Mouse (Mus musculus): ENCODE data around the gene Hnrnpu. TPM values are rescaled to one million over a fixed set of nuclear protein-coding genes. Genes with fewer than 3 reads are reported as not detected.
A peak's percentile ranks its signal among the peaks of the same experiment; 100 is the strongest.

The Hnrnpu gene
- total and polyA plus RNA-seq, 2 experiments from 2014 or later = 229 to 299 TPM

- H3K27me3 ChIP-seq (ENCODE audit: insufficient read depth, low read length) = no peaks in the 10 kb centered on the region
- peak overlapping the region; percentile 73 for H3K4me3 ChIP-seq (ENCODE audit: low read depth, low read length)
- DNase-seq (no peak), ATAC-seq (no peak)
- H3K4me2 ChIP-seq (ENCODE audit: low read depth) = peak overlapping the region; percentile 74
- TF ChIP-seq CTCF (IDR thresholded peaks at IDR 0.05; ENCODE audit: low read depth) = no peak
- H3K36me3 ChIP-seq (ENCODE audit: insufficient read depth) = no peaks in the 10 kb centered on the region
- peak overlapping the region; percentile 97 for H3K27ac ChIP-seq (ENCODE audit: low read depth, low read length)
- 63% methylated on average over 9 of the region's 9 CpGs for WGBS
- peak overlapping the region; percentile 91 for H3K9ac ChIP-seq
- H3K4me1 ChIP-seq (ENCODE audit: insufficient read depth) = 0 out of 2 replicates have a peak, but pooled peaks cover 4% of the 10 kb centered on the region
- H3K9me3 ChIP-seq (ENCODE audit: low read length) = no peaks in the 10 kb centered on the region
These were observed 62.3 kb downstream of the Hnrnpu start for GRCm38 (mm10) chr1:178275174-178275730.

Small RNA genes lying within 50 kb of the gene (microRNA-seq; reads per million reads assigned to microRNA genes)
- gene Gm27458 = 0 reads per million in 2 experiments

Other genes with a start within 250 kb of the Hnrnpu start
- 24.2 and 26.1 TPM in 2 replicates for gene Desi2, start 150.4 kb downstream of the Hnrnpu start, total RNA-seq (2014; rRNA removed)
- 13.1 and 27.2 TPM in 2 replicates for gene Desi2, start 150.4 kb downstream of the Hnrnpu start, polyA plus RNA-seq (2015; fragmentation: Nextera tagmentation; extraction: Ambion mirVana)
- gene Cox20, start 18.7 kb downstream of the Hnrnpu start, total RNA-seq (2014; rRNA removed) = 46.3 and 54.9 TPM in 2 replicates
- 111 and 144 TPM in 2 replicates for gene Cox20, start 18.7 kb downstream of the Hnrnpu start, polyA plus RNA-seq (2015; fragmentation: Nextera tagmentation; extraction: Ambion mirVana)
- 4.3 and 7.0 TPM in 2 replicates for gene Efcab2, start 68.3 kb upstream of the Hnrnpu start, total RNA-seq (2014; rRNA removed)
- 4.5 and 8.6 TPM in 2 replicates for gene Efcab2, start 68.3 kb upstream of the Hnrnpu start, polyA plus RNA-seq (2015; fragmentation: Nextera tagmentation; extraction: Ambion mirVana)
- gene Kif26b, start 191.3 kb upstream of the Hnrnpu start, total RNA-seq (2014; rRNA removed) = 24.6 and 33.7 TPM in 2 replicates
- 2.6 and 3.4 TPM in 2 replicates for gene Kif26b, start 191.3 kb upstream of the Hnrnpu start, polyA plus RNA-seq (2015; fragmentation: Nextera tagmentation; extraction: Ambion mirVana)

All from forebrain, postnatal 0 days (tissue).